Mouse (Mus musculus) layer of hippocampus, postnatal 14 days (tissue): ENCODE results near the gene Atp5h. TPM values are rescaled to one million over a fixed set of nuclear protein-coding genes. Genes with fewer than 3 reads are reported as not detected.
"Not testable (repeated sequence)": the region's sequence is repeated elsewhere in the genome, so short reads cannot be mapped to it uniquely, and the experiment has no call there.

Source experiments
- DNase-seq, 2 experiments: peaks; one replicate each; pipeline ENCODE4 v3.0.0; 2021 to 2022; ENCODE audit warnings: low spot score in 2 of 2, mixed read lengths in 1 of 2
- long read RNA-seq, 2 experiments: library from polyadenylated mRNA; stranded (forward); transcript quantifications; one replicate each; pipeline ENCODE4 v2.0.0; 2021
- total RNA-seq, 2 experiments: library from RNA; stranded (reverse); gene quantifications; 2 replicates each; pipeline ENCODE4 v1.2.3; 2021

The Atp5h gene
- total RNA-seq, result 100 to 1,000 TPM; 440 to 460 TPM
- long read RNA-seq, experiment 1, transcript Atp5h-204 (4 exons, 510 nt), result minor isoform, 5 of 104 reads
- long read RNA-seq, experiment 1, transcript Atp5h-201 (6 exons, 625 nt), result major isoform, 88 of 104 reads
- long read RNA-seq, experiment 1, partial matches to known transcripts, result 1 of 104 reads
- long read RNA-seq, experiment 1, other reads (novel, unspliced or antisense), result 6 of 104 reads
- long read RNA-seq, experiment 2, transcript Atp5h-201 (6 exons, 625 nt), result major isoform, 225 of 269 reads
- long read RNA-seq, experiment 2, transcript Atp5h-208 (5 exons, 486 nt), result minor isoform, 18 of 269 reads
- long read RNA-seq, experiment 2, partial matches to known transcripts, result 1 of 269 reads
- long read RNA-seq, experiment 2, other reads (novel, unspliced or antisense), result 18 of 269 reads

DNA sequence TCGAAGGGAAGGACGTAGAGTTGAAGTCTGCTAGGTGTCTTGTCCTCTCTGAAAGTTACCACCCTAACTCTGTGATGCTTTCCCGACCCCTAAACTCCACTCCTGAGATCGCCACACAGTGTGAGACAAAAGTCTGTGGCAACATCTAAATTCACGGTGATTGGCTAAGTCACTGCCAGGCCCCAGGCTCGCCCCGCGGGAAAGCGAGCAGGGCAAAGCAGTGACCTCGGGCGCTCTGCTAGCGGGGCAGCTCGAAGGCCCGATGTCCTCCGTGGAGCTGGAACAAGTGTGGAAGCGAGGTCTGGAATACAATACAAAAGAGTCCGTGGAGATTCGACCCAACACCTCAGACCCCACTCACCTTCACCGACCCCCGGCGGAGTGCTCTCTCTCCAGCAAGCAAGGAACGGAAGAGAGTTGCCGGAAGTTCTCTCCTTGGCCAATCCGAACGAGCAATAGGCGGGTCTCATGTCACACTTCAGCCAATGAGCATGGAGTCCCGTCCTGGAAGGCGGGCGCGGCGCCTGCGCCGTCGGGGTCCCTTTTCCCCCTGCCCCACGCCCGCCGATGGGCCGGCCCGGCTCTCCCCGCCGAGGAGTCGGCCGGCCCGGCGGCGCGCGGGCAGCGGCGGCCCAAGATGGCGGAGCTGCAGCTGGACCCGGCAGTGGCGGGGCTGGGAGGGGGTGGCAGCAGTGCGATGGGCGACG lies at the start of gene Atp5h, which contains the start of gene Kctd2:
Atp5h (minus strand) TSS at position 432 of the 707 bp plus-strand sequence.
Kctd2 (plus strand) TSS at position 598 of the 707 bp plus-strand sequence.
- DNase-seq, result peak; percentile 91 to 97

DNA sequence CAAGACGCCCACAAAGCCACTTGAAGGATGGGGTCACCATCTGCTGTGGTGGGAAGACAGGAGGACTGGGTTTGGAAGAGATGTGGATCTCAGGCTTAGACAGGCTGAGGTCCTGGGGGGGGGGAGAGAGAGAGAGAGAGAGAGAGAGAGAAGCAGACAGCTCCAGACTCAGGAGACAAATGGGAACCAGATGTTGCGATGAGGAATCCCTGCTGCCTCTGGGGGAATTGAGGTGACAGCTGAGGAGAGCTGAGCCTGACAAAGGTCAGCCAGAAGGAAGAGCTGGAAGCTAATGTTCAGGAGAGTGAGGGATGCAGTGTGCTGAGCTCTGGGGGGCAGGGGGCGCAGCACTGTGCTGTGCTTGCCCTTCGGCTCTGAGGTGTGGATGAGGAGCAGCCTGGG lies 47.5 kb upstream of the Atp5h start:
- DNase-seq, result no peak

DNA sequence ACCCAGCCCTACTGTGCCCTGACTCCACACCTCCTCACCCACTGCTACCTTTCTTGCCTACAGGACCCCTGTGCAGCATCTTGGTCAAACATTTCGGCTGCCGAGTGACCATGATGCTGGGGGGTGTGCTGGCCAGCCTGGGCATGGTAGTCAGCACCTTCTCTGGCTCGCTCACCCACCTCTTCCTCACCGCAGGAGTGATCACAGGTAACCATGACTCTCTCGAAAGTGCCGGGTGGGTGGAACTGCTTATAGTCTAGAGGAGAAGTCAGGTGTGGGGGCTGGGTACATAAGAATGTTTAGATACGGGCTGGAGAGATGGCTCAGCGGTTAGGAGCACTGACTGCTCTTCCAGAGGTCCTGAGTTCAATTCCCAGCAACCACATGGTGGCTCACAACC lies 45.1 kb upstream of the Atp5h start:
- no peak for DNase-seq

DNA sequence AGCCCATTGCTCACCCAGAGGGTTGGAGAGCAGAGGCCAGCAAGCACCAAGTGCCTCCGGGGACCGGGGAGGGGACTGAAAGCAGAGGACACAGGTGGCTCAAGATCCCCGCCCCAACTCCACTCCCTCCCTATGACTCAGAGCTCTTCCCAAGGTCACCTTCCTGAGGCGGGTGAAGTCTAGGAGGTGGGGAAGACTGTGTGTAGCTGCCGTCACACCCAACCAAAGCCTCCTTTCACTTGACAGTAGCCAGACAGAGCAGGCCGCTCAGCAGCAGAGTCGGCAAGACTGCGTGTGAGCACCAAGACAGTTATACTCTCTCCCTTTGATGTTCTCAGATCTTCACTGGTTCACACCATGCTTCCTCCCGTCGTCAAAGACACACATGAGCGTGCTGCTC lies 43.6 kb upstream of the Atp5h start:
- no peak for DNase-seq

DNA sequence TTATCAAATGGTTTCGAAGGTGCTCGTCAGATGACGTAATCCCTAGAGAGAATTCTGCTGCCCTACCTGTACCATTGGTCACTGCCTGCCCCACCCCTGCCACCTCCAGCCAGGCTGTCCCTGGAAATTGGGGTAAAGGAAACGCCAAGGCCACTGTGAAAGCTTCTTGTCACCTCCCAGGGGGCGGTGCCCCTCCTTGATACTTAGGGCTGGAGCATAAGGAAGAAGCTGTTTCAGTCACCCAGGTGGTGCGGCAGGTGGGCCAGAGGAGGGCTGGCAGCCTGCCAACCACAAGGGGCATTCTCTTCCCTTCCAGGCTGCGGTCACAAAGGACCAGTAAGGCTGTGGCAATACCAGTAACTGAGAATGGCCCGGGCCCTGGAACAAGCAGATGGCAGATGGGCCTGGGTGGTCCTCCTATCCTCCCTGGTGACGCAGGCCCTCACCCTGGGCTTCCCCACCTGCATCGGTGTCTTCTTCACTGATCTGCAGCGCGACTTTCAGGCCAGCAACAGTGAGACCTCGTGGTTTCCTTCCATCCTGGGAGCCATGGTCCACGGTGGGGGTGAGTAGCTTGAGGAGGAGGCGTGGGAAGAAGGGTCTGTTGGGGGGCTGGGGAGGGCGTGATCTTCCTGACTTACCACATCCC lies 42.6 kb upstream of the Atp5h start, which contains the start of gene Slc16a5:
Slc16a5 (plus strand) TSS at position 232 of the 649 bp plus-strand sequence.
- no peak for DNase-seq

DNA sequence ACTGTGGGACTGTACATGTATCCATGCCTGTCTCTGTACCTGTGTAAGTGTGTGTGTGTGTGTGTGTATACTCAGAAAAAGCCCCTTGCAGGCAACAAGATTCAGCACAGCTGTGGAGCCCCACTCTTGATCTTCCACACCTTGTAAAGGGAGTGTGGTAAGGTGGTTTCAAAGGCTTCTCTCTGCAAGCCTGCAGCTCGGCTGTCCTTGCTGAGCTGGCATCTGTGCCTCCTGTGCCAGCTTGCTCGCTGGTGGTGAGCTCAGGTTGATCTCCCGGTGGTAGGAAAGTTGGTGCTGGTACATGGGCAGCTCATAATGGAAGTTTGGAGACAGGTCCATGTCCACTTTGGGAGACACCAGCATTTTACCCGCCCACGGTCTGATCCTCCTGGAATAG lies 42.1 kb upstream of the Atp5h start:
- no peak for DNase-seq

DNA sequence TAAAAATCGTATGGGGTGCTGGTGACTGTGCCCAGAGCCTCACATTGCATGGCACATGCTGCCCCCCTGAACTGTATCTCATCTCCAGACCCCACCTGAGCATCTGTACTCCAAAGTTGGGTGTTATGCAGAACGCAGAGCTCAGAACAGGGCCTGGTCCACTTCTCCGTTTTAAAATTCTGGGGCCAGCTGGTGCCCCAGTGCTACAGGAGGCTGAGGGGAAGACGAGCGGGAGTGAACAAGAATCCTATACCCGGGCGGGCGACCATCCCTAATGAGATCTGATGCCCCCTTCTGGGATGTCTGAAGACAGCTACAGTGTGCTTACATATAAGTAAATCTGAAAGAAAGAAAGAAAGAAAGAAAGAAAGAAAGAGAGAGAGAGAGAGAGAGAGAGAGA lies 41.2 kb upstream of the Atp5h start:
- DNase-seq, result no peak

DNA sequence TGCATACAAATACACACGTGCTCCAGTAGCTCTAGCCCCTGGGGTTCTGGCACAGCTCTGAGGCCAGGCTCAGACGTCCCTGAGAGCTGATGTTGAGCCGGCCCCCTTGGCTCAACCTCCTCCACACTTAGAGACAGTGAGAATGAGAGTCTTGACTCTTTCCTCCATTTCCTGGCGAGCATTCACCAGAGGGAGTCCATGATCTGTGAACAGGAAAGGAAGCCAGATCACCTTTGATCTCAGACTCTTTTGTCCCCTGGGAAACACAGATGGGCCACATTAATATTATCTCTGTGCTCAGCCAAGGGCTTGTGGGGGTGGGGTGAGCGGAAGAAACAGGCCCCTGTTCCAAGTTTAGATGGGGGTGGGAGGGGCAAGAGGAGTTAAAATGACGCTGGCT lies 37.6 kb upstream of the Atp5h start:
- DNase-seq, result no peak

DNA sequence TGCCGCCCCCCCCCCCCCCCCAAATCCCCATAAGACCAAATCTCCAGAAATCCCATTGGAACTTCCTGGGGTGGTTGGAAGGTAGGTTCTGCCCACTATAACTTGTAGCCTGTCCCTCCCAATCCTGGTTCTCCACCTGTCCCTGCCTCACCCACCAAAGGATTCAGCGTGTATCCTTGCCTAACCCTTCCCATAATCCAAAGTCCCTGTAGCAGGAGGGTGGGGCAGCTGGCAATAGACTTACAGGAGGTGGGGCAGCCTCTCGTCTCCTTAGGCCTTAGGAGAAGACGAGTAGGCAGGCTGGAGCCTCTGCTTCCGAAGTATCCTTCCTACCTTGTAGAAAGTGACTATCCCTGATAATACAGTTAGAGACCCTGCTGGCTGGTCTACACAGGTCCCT lies 36.4 kb upstream of the Atp5h start:
- DNase-seq, result no peak

DNA sequence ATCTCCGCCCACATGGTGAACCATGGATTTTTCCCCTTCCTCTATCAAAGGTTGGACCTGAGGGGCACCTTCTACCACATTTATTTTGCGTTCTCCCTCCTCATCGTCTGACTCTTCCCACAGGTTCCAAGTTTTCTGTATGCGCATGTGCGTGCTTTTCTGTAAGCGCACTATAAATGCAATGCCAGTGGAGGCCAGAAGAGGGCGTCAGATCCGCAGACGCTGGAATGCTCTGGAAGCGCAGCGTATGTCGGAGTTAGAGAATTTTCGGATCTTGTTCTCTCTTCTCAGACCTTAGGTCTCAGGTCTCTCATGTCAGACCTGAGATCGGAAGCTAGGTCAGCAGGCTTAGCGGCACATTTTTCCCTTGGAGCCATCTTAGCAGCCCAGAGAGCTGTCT lies 35.9 kb upstream of the Atp5h start:
- DNase-seq, result no peak

DNA sequence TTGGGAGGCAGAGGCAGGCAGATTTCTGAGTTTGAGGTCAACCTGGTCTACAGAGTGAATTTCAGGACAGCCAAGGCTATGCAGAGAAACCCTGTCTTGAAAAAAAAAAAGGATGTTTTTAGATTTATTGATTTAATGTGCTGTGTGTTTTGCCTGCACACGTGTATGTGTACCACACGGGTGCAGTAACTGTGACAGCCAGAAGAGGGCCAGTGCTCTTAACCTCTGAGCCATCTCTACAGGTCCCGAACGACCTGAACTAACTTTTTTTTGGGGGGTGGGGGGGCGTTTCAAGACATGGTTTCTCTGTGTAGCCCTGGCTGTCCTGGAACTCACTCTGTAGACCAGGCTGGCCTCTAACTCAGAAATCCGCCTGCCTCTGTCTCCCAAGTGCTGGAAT lies 35.1 kb upstream of the Atp5h start:
- not testable (repeated sequence) for DNase-seq

DNA sequence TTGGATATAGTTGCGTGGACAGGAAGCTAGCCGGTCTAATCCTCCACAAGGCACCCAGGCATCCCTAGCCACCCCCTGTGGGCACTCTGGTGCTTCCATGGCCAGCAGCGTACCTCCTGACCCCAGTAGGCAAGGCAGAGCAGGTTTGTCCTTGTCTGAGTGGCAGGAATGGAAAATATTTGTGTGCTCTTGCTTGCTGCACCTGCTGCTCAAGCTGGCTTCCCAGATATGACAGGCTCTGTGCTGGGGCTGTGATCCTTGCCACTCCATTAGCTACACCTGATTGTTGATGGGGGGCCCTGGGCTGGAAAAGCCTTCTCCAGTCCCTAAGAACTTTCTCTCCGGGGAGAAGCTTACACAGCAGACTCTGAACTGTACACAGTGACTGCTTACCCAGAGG lies 33.5 kb upstream of the Atp5h start:
- DNase-seq, result no peak

DNA sequence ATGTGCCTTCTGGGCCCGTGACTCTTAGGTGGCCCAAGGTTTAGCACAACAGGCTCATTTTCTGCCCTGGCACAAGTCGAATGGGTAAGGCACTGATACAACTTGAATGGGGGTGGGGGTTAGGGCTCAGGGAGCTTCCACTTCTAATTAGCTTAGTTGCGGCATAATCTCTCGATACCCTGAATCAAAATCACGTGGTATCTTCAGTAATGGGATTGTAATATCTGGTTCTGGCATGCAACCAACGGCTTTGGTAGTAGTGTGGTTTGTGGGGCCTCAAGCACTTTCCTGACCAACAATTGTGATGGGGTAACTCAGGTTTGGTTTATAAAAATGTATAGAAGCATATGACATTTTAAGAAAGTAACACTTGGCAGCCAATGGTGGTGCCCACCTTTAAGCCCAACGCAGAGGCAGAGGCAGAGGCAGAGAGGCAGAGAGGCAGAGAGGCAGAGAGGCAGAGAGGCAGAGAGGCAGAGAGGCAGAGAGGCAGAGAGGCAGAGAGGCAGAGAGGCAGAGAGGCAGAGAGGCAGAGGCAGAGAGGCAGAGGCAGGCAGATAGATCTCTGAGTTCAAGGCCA lies 32.6 kb upstream of the Atp5h start:
- DNase-seq, result no peak

DNA sequence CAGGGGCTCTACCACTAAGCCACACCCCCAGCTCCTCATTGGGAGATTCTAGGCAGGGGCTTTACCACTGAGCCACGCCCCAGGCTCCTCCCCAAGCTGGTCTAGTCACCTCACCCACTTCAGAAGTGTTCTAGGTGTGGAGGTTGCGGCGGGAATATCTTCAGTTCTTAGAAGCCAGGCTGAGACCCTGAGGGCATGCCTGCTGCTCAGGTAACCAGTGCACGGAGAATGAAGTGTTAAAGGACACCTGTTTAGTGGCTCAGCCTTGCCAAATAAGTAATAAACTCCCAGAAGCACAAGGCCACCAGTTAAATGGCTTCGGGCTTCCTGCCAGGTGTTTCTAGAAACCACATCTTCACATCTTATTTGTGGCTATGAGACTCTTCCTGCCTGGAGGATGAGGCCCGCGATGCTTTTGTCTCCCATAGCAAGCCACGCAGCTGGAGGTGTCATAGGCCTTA lies 32.0 kb upstream of the Atp5h start:
- no peak for DNase-seq

DNA sequence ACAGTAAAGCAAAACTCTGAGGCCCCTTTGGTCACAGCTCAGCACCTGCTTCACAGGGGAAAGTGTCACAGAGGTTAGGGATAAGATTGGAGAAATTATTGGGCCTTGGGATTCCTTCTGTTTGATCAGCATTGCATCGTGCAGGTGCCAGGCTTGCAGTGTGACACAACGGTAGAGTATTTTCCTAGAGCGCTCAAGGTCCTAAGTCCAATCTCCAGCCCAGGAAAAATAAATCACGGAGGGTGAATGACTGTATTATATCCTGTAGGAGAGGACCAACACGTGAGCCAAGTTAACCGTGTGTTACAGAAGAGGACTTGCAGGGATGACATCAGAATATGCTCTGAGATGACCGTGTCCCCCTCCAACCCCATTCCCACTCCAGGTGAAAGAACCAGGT lies 30.4 kb upstream of the Atp5h start:
- DNase-seq, result no peak

DNA sequence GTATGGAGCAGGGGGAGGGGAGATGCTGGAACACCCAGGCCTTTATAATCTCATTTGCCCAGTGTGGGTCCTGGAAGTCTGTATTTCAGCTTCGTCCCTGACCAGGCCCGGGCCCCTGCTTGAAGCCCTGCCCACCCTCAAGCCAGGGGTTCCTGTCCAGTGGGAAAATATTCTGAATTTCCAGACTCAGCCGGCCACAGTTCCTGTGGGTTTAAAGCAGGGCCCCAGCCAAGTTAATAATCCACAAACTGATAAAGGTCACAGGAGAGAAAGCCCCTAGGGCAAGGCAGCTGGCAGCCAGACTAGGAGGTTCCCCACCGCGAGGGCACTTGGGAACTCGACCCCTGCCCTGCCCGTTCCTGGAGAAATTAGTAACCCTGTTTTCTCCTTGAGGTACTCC lies 29.2 kb upstream of the Atp5h start:
- no peak for DNase-seq

DNA sequence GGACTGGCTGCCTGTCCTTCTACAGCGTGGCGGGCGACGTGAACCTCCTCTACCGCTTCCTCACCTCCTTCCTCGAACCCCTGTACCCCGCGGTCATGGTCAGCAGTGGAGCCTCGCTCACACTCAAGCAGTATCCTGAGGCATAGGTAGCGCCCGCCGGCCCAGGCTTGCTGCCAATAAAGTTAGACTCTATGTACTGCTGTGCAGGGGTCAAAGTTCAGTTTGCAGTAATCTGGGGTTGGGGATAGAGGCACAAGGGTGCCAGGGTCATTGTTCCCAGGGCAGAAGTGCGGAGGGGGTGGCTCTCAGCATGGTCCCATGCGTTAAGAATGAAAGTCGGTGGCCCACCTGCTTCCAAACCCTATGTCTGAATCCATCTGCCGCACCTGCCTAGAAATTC lies 28.3 kb upstream of the Atp5h start:
- DNase-seq, result no peak

DNA sequence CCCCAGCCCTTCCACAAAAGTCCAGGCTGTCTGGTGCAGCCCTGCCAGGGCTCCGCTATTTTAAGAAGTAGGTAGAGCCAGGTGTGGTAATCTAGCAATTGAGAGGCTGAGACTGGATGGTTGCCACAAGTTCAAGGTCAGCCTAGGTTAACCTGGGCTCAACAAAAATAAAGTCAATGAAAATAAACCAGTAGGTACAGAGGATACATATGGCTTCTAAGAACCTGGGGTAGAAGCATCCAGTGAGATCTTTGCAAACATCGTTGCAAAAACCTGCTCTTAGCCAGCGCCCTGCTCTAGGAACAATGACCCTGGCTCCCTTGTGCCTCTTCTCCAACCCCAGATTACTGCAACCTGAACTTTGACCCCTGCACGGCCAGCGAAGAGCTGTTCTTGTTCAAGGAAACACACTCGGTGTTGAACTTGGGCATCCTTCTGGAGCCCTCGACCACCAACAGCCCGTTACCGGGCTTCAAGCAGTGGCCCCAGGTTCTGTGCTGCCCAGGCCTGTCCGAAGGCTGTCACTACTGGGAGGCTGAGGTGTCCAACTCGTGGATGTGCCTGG lies 27.6 kb upstream of the Atp5h start:
- DNase-seq, result no peak

DNA sequence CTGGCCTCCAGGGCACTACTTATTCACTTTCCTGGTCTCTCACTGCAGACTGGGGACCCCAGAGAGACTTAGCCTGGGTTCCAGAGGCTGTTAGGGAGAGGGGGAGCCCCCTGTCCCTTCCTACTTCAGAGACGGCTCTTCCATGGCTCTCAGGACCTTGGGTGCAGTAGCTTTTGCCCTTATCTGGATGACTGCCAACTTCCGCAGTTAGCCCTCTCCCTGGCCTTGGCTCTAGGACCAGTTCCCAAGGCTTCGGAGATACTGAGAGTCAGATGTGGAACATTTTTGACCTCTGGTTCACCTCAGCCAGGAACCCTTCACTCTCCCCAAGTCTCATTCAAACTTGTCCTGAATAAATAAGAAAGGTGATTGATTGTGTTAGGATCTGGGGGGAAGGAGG lies 27.1 kb upstream of the Atp5h start:
- DNase-seq, result no peak

DNA sequence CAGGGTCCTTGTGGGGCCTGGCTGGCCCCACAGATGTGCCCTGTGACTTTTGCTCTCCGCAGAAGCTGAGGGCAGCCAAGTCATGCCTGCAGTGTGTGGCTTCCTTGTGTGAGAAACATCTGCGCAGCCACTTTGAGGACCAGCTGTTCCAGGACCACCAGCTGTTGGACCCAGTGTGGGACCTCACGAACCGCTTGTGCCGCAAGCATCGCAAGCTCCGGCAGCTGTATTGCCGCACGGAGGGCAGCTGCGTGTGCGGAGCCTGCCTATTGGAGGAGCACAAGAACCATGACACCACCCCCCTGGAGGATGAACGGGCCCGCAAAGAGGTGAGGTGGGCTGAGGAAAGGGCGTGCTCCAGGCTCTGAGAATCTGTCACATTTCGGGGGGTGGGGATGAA lies 21.7 kb upstream of the Atp5h start:
- DNase-seq, result no peak

DNA sequence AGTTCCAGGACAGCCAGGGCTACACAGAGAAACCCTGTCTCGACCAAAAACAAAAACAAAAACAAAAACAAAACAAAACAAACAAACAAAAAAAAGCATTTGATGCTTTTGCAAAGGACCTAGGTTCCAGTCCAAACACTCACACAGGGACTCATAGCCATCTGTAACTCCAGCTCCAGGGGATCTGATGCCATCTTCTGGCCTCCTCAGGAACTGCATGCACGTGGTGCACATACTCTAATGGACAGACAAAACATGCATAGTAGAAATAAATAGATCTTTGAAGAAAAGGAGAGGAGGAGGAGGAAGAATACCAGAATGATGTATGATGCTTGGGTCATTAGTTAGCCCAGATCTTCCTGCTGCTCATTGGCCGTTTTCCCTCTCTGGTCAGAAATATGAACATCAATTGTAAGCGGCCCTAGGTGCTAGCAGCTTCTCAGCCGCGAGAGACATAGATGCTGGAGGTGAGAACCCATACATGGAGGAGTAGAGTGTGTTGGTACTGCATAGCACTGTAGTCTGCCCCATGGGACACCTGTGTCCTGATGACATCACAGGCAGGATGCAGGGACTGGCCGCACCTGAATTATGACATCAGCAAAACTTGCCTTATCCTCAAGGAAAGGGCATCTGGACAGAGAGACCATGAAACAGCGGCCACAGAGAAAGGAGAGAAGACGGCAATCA lies 20.3 kb upstream of the Atp5h start, which contains the start of gene Trim80:
Trim80 (plus strand) TSS at position 640 of the 690 bp plus-strand sequence.
- no peak for DNase-seq
